Mouse (Mus musculus): ENCODE data around the gene Zfp92.

The Zfp92 gene

DNA sequence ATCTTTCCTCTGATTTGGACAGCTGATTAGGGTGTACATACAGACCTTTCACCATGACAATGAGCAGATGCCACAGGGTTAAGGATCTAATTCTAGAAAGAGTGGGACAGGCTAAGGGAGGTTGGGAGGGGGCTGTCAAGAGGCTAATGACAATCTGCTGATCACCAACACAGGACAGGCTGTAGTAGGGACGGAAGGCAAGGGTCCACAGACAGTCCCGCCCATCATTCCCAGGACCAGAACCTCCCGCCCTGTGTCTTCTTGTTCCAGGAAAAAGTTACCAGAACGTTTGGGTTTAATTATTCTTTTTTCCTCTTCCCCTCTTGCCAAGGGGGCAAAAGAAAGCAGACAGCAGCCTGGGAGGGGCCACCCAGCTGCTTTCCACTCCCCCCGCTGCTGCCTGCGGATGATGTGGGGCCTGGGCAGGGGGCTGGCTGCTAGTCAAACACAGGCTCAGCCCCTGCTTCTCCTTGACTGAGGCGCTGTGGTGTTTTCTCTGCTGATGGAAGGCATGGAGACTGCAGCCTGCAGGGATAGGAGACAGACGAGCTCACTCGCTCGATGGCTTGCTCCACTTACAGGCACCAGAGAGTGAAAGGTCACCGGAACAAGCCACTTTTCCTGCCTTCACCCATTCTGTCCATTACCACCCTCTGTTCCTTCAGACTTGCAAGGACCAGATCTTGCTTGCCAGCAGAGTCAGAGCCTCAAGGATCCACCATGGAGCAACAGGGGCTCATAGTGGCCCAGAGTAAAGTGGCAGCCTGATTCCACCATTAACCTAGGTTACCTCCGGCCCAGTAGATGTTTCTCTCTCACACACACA lies 63.7 kb downstream of the Zfp92 start:
- no peak for DNase-seq (ENCODE audit: low spot score)

DNA sequence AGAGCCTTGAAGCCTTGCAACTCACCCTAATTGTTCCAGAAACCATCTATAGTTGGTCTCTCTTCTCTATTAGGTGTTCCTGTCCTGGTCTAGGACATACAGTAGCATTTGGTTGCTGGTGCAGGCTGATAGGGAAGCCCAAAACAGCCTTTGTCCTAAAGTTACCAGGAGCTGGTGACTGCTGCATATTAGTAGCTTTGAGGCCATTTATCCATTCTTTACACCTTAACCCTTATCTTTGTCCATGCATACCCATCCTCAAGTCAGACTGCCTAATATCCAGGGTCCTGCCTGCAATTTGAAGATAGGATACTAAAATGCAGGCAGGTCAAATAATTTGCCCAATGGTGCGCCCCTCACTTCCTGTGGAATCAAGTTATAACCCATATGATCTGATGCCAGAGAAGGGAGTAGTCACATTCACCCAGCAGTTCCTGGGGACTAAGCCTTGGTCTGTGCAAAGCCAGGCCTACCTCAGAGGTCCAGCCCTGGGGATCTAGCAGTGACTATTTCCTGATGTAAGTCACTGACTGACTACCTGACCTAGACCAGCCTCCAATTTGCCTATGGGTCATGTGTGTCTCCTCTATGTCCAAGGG lies 64.9 kb downstream of the Zfp92 start:
- no peak for DNase-seq (ENCODE audit: low spot score)

DNA sequence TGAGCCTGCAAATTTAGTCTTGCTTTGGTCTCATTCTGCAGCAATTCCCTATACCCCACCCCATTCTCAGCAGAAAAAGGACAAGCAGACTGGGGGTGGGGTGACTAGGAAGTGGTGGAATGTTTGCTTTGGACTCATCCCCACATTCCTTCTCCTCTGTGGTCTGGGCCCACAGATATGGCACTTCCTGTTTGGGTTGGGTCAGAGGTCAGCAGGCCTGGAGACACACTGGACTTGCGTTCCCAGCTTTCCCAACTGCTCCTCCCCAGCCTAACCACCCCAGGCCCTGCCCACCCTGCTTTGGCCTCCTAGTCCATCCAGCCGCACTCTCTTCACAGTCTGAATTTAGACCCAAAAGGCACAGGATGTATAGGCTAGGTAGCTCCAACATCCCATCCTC lies 65.7 kb downstream of the Zfp92 start:
- DNase-seq (ENCODE audit: low spot score), result peak; percentile 34

DNA sequence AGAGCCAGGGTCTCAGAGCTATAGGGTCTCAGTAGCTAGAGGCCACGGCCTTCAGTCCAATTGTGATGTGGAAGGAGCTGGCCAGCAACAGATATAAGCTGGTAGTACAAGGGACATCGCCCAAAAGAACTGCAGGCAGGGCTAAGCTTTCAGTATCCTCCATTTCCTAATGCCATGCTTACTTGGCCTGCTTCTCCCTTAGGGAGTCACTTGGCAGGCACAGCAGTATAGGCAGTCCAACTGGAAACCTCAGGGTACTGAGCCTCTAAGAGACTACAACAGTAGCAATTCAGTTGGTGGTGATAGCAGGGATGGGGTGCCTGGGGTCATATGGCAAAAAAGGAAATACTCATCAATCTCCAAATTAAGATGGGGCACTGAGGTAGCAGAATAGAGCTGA lies 66.6 kb downstream of the Zfp92 start:
- no peak for DNase-seq (ENCODE audit: low spot score)
